Mouse (Mus musculus) megakaryocyte, embryonic 14.5 days (primary cell): ENCODE measurements around the gene Lrrc20.

Experiments used
- FLI1 ChIP-seq: IDR thresholded peaks from 2 replicates; pipeline ENCODE4 v1.6.1; 2012; ENCODE audit warnings: low read length, inconsistent platforms, mixed read lengths
- GATA1 ChIP-seq: IDR thresholded peaks from 3 replicates; pipeline ENCODE4 v1.6.1; 2012; ENCODE audit warnings: mixed read lengths, low read length, inconsistent platforms, borderline replicate concordance

- TF ChIP-seq GATA1, result no peak
- no peak for TF ChIP-seq FLI1
Measured at GRCm38 (mm10) chr10:61479461-61479860, 3.9 kb downstream of the Lrrc20 start.
